ENCODE assay signal across 9 mouse cellular contexts in genomic region chr4:119291921-119292320, GRCm38 (mm10). TPM values are rescaled to one million over a fixed set of nuclear protein-coding genes. Genes with fewer than 3 reads are reported as not detected.
DNase-seq lines count a peak whose midpoint lies in the region; ATAC-seq and TF ChIP-seq lines count a peak whose summit lies in the region.
"Had no signal": no experiment of that assay in that cellular context is flagged by ENCODE, and none has a peak within 500 bp of the region (broad histone marks: within the 10 kb centered on the region; RNA-seq: fewer than 3 reads in every experiment).

No protein-coding gene starts in this region.

- no peak overlapping the region for H3K27ac ChIP-seq in heart, postnatal 0 days (ENCODE audit: low read depth)
- no peak overlapping the region for H3K27ac ChIP-seq in cortical plate, adult 2 months (ENCODE audit: insufficient read depth, low read length)
- no peak overlapping the region for H3K27ac ChIP-seq in midbrain, embryonic 16.5 days (ENCODE audit: low read length)

- no peaks in the 10 kb centered on the region for H3K27me3 ChIP-seq in heart, postnatal 0 days (ENCODE audit: control insufficient read depth, insufficient read depth, low read length)
- H3K27me3 ChIP-seq in midbrain, embryonic 16.5 days (ENCODE audit: control insufficient read depth, insufficient read depth, low read depth, low read length) = no peaks in the 10 kb centered on the region

- 0 out of 2 replicates have a peak, but pooled peaks cover 12% of the 10 kb centered on the region for H3K36me3 ChIP-seq in heart, postnatal 0 days (replicated peaks; ENCODE audit: control insufficient read depth, insufficient read depth, low read length)
- H3K36me3 ChIP-seq in midbrain, embryonic 16.5 days (ENCODE audit: control insufficient read depth, insufficient read depth, low read length) = no peaks in the 10 kb centered on the region

- no peak for ATAC-seq in heart, postnatal 0 days (ENCODE audit: insufficient read depth, low read depth)
- ATAC-seq in midbrain, embryonic 16.5 days = no peak

- peak overlapping the region; percentile 91 for H3K4me3 ChIP-seq in heart, postnatal 0 days (ENCODE audit: low read depth, low read length)
- peak overlapping the region; percentile 87; the same call in 1 of the 2 replicates for H3K4me3 ChIP-seq in cortical plate, adult 2 months (ENCODE audit: insufficient read depth, low read length)
- H3K4me3 ChIP-seq in midbrain, embryonic 16.5 days (ENCODE audit: low read depth, low read length) = peak overlapping the region; percentile 93

- H3K4me1 ChIP-seq in heart, postnatal 0 days (ENCODE audit: control insufficient read depth, insufficient read depth) = peaks cover 27% of the 10 kb centered on the region
- H3K4me1 ChIP-seq in cortical plate, adult 2 months (ENCODE audit: control insufficient read depth, insufficient read depth, low read length) = peaks cover 5% of the 10 kb centered on the region; the same call in 1 of the 2 replicates
- peaks cover 40% of the 10 kb centered on the region for H3K4me1 ChIP-seq in midbrain, embryonic 16.5 days (ENCODE audit: control insufficient read depth, insufficient read depth, low read length)

- H3K4me2 ChIP-seq in heart, postnatal 0 days (ENCODE audit: low read depth, low read length) = peak overlapping the region; percentile 87
- H3K4me2 ChIP-seq in midbrain, embryonic 16.5 days (ENCODE audit: low read length) = peak overlapping the region; percentile 73

- intact Hi-C loops in heart, postnatal 14 days (cut with DNase I) = loop anchor here (2.0 to 10.0 kb wide), 2 partner anchors 15 to 243 kb away; partner anchors contain the start of genes Foxj3 and Frg2f1

- TF ChIP-seq EP300 in heart, postnatal 0 days (IDR thresholded peaks at IDR 0.05; ENCODE audit: low read depth) = no peak

- 80% methylated on average over 1 of the region's 1 CpGs for WGBS in heart, postnatal 0 days
- WGBS in midbrain, embryonic 16.5 days = 85% methylated on average over 1 of the region's 1 CpGs

- no peak for DNase-seq in heart, postnatal 0 days (ENCODE audit: low spot score)
- DNase-seq in heart, postnatal 14 days = no peak
- DNase-seq in induced T-regulatory cell, adult 2 months (ENCODE audit: low read depth) = peak; percentile 18
- no peak for DNase-seq in urinary bladder, postnatal 4 days (ENCODE audit: low spot score in 2 of 2)
- no peak for DNase-seq in retina, embryonic 14.5 days (ENCODE audit: low spot score)
- DNase-seq in layer of hippocampus, adult 8-10 months (ENCODE audit: low spot score in 2 of 2) = no peak
- DNase-seq: right cerebral cortex, postnatal 14 days had no signal

- H3K9me3 ChIP-seq in heart, postnatal 0 days (replicated peaks; ENCODE audit: control insufficient read depth, low read length) = no peaks in the 10 kb centered on the region
- no peaks in the 10 kb centered on the region for H3K9me3 ChIP-seq in midbrain, embryonic 16.5 days (replicated peaks; ENCODE audit: control insufficient read depth, low read length, poor library complexity, severe bottlenecking)

- no peak for TF ChIP-seq POLR2A in cortical plate, adult 2 months (IDR thresholded peaks at IDR 0.05; ENCODE audit: extremely low read depth, insufficient read depth, low read length)

- TF ChIP-seq CTCF in heart, postnatal 0 days (IDR thresholded peaks at IDR 0.05; ENCODE audit: low read depth) = no peak
- TF ChIP-seq CTCF in cortical plate, adult 2 months (IDR thresholded peaks at IDR 0.05; ENCODE audit: extremely low read depth, insufficient read depth, low read length) = no peak

- peak overlapping the region; percentile 88; the same call in 1 of the 2 replicates for H3K9ac ChIP-seq in heart, postnatal 0 days (replicated peaks; ENCODE audit: low read depth, low read length)
- peak overlapping the region; percentile 89 for H3K9ac ChIP-seq in midbrain, embryonic 16.5 days (ENCODE audit: low read depth, low read length)

RNA-seq across cellular contexts. Expression of gene Ybx1, which starts 2.5 kb away (rescaled TPM):
- 292 and 309 TPM in 2 replicates for total RNA-seq in heart, postnatal 0 days (2014; rRNA removed; ENCODE audit: low replicate concordance)
- polyA plus RNA-seq in heart, postnatal 0 days (2015; fragmentation: Nextera tagmentation; extraction: Ambion mirVana) = 515 and 546 TPM in 2 replicates
- 100 to 1,000 TPM; 725 to 726 TPM for total RNA-seq in heart, postnatal 14 days (2021)
- 226 and 233 TPM in 2 replicates for polyA plus RNA-seq in cortical plate, adult 2 months (2012; rRNA removed)
- polyA plus RNA-seq in midbrain, embryonic 16.5 days (2015; fragmentation: Nextera tagmentation; extraction: Ambion mirVana) = 716 and 727 TPM in 2 replicates
- 100 to 1,000 TPM; 198 to 253 (median 227) TPM for total RNA-seq in layer of hippocampus, adult 8-10 months (2022)

RNA-seq across cellular contexts. Expression of gene Ppih, which starts 28.4 kb away (rescaled TPM):
- 15.2 and 31.1 TPM in 2 replicates for total RNA-seq in heart, postnatal 0 days (2014; rRNA removed; ENCODE audit: low replicate concordance)
- polyA plus RNA-seq in heart, postnatal 0 days (2015; fragmentation: Nextera tagmentation; extraction: Ambion mirVana) = 21.5 and 26.0 TPM in 2 replicates
- total RNA-seq in heart, postnatal 14 days (2021) = 10 to 100 TPM; 11.0 to 11.2 TPM
- polyA plus RNA-seq in cortical plate, adult 2 months (2012; rRNA removed) = 21.6 and 24.5 TPM in 2 replicates
- polyA plus RNA-seq in midbrain, embryonic 16.5 days (2015; fragmentation: Nextera tagmentation; extraction: Ambion mirVana) = 36.4 and 42.9 TPM in 2 replicates
- 10 to 100 TPM; 16.9 to 23.9 (median 22.6) TPM for total RNA-seq in layer of hippocampus, adult 8-10 months (2022)

RNA-seq across cellular contexts. Expression of gene Cldn19, which starts 36.7 kb away (rescaled TPM):
- not detected in 2 replicates for total RNA-seq in heart, postnatal 0 days (2014; rRNA removed; ENCODE audit: low replicate concordance)
- 0.05 TPM in 1 of 2 replicates, not detected in the other for polyA plus RNA-seq in heart, postnatal 0 days (2015; fragmentation: Nextera tagmentation; extraction: Ambion mirVana)
- under 1 TPM in 1 of 2 experiments, not detected in 1; 0.36 TPM for total RNA-seq in heart, postnatal 14 days (2021)
- polyA plus RNA-seq in cortical plate, adult 2 months (2012; rRNA removed) = 0.32 and 0.58 TPM in 2 replicates
- polyA plus RNA-seq in midbrain, embryonic 16.5 days (2015; fragmentation: Nextera tagmentation; extraction: Ambion mirVana) = 0.63 and 1.6 TPM in 2 replicates
- total RNA-seq in layer of hippocampus, adult 8-10 months (2022) = under 1 TPM; 0.18 to 0.41 (median 0.27) TPM

RNA-seq across cellular contexts. Expression of gene P3h1, which starts 59.2 kb away (rescaled TPM):
- total RNA-seq in heart, postnatal 0 days (2014; rRNA removed; ENCODE audit: low replicate concordance) = 34.3 and 40.8 TPM in 2 replicates
- 20.5 and 23.5 TPM in 2 replicates for polyA plus RNA-seq in heart, postnatal 0 days (2015; fragmentation: Nextera tagmentation; extraction: Ambion mirVana)
- 10 to 100 TPM; 18.1 to 19.5 TPM for total RNA-seq in heart, postnatal 14 days (2021)
- 10.6 and 10.8 TPM in 2 replicates for polyA plus RNA-seq in cortical plate, adult 2 months (2012; rRNA removed)
- polyA plus RNA-seq in midbrain, embryonic 16.5 days (2015; fragmentation: Nextera tagmentation; extraction: Ambion mirVana) = 9.2 and 9.9 TPM in 2 replicates
- 10 to 100 TPM in 3 of 4 experiments, 1 to 10 TPM in 1; 9.7 to 13.7 (median 11.7) TPM for total RNA-seq in layer of hippocampus, adult 8-10 months (2022)

RNA-seq across cellular contexts. Expression of gene AU022252, which starts 59.4 kb away (rescaled TPM):
- total RNA-seq in heart, postnatal 0 days (2014; rRNA removed; ENCODE audit: low replicate concordance) = 7.1 and 7.5 TPM in 2 replicates
- polyA plus RNA-seq in heart, postnatal 0 days (2015; fragmentation: Nextera tagmentation; extraction: Ambion mirVana) = 15.5 and 18.4 TPM in 2 replicates
- total RNA-seq in heart, postnatal 14 days (2021) = 10 to 100 TPM; 21.1 to 23.4 TPM
- polyA plus RNA-seq in cortical plate, adult 2 months (2012; rRNA removed) = 13.0 TPM in 2 replicates
- 22.6 and 26.0 TPM in 2 replicates for polyA plus RNA-seq in midbrain, embryonic 16.5 days (2015; fragmentation: Nextera tagmentation; extraction: Ambion mirVana)
- 10 to 100 TPM; 23.1 to 32.9 (median 25.6) TPM for total RNA-seq in layer of hippocampus, adult 8-10 months (2022)
